Mouse (Mus musculus): ENCODE measurements around the gene Akt1.
A peak's percentile ranks its signal among the peaks of the same experiment; 100 is the strongest.

Akt1 gene

GRCm38 (mm10) chr12:112674132-112675011 lies at the start of gene Akt1:
Gene Akt1, minus strand, starts transcription at chr12:112674884.
- DNase-seq = peak; percentile 72

- DNase-seq = peak; percentile 80
These were observed 49.6 kb upstream of the Akt1 start for GRCm38 (mm10) chr12:112724077-112724805.

GRCm38 (mm10) chr12:112723445-112723844 lies 48.8 kb upstream of the Akt1 start:
- no peak for DNase-seq

- no peak for DNase-seq
These were observed 48.3 kb upstream of the Akt1 start for GRCm38 (mm10) chr12:112723028-112723330.

- DNase-seq = peak; percentile 49
These were observed 47.8 kb upstream of the Akt1 start for GRCm38 (mm10) chr12:112722240-112723027.

- peak; percentile 67 for DNase-seq
These were observed 46.9 kb upstream of the Akt1 start for GRCm38 (mm10) chr12:112721424-112722239.

GRCm38 (mm10) chr12:112720890-112721423 lies 46.3 kb upstream of the Akt1 start:
- no peak for DNase-seq

- no peak for DNase-seq
These were observed 45.5 kb upstream of the Akt1 start, which contains the start of gene Cep170b for GRCm38 (mm10) chr12:112720216-112720615. Gene Cep170b, plus strand, starts transcription at chr12:112720455.

- DNase-seq = no peak
These were observed 44.3 kb upstream of the Akt1 start for GRCm38 (mm10) chr12:112718995-112719394.

GRCm38 (mm10) chr12:112717140-112717539 lies 42.5 kb upstream of the Akt1 start:
- peak; percentile 65 for DNase-seq

GRCm38 (mm10) chr12:112713984-112714383 lies 39.3 kb upstream of the Akt1 start:
- DNase-seq = no peak

- DNase-seq = no peak
These were observed 32.8 kb upstream of the Akt1 start for GRCm38 (mm10) chr12:112707573-112707869.

- DNase-seq = peak; percentile 88
These were observed 32.3 kb upstream of the Akt1 start for GRCm38 (mm10) chr12:112706704-112707572.

- no peak for DNase-seq
These were observed 28.0 kb upstream of the Akt1 start for GRCm38 (mm10) chr12:112702374-112703320.

- DNase-seq = peak; percentile 50
These were observed 25.8 kb upstream of the Akt1 start for GRCm38 (mm10) chr12:112700522-112700921.

- no peak for DNase-seq
These were observed 22.2 kb upstream of the Akt1 start for GRCm38 (mm10) chr12:112696806-112697425.

GRCm38 (mm10) chr12:112694127-112694475 lies 19.4 kb upstream of the Akt1 start:
- no peak for DNase-seq

- DNase-seq = peak; percentile 96
These were observed 18.8 kb upstream of the Akt1 start for GRCm38 (mm10) chr12:112693185-112694126.
